Mouse (Mus musculus): Measurements from ENCODE around the gene Cep295nl.

Cep295nl gene

DNA sequence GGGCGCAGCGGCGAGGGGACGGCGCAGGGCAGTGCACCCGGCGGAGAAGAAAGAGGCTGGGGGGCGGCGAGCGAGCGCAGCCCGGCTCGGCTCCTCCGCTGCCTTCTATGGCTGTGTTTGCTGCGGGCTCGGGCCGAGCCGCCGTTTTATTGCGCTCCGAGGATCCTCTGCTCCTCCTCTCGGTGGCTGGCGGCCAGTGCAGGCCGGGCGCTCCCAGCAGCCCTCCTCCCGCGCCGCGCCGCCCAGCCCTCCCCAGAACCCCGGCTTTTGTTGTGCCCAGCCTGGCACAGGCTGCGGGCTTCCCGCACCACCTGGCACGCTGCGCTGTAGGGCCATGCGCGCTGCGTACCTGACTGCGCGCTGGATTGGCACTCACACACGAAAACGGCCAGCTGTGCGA lies 12.9 kb upstream of the Cep295nl start:
- in situ Hi-C loops (cut with MboI, MseI) = no loop called here

DNA sequence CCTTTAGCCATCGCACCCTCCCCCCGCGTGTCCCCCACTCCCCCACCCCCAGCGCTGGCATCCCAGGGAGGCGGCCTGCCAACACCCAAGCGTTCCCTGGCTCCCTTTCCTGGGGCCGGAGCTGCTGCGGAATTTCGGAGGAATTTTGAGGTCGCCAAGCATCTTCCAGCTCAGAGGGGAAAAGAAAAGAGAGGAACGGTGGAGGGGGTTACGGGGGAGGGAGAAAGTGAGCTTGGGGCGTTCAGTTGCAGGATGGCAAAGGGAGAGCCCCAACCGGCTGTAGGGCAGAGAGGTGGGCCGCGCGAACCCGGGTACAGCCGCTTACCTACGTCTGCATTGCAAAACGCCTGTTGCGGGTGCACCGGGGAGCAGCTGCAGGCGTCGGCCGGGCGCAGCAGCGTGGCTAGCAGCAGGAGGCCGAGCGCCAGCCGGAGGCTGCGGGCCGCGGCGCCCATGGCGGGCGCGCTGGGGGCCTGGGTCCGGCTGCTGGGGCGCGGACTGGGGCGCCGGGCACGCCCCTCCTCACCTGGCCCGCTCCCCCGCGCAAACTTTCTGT lies 12.4 kb upstream of the Cep295nl start:
- in situ Hi-C loops (cut with MboI, MseI) = no loop called here

GRCm38 (mm10) chr11:118349494-118349893 lies 7.2 kb upstream of the Cep295nl start:
- in situ Hi-C loops (cut with MboI, MseI) = no loop called here

DNA sequence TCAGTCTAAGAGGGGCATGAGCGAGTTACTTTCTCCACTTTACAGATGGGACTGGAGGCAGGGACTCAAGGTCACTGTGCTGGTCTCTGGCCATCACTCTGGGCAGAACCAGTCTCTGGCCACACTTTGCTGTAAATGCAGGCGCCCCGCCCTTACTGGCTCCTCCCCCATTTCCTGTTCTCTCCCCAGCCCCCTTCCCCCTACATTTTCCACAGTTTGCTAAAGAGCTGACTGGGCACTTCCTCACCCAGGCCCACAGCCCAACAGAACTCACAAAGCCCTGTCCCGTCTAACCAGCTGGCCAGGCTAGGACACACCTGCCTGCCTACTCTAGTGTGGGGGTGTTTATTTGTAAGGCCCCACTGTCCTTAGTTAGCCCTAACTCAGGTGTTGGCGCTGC lies 6.6 kb upstream of the Cep295nl start:
- in situ Hi-C loops (cut with MboI, MseI) = no loop called here

- in situ Hi-C loops (cut with MboI, MseI) = no loop called here
Observed at GRCm38 (mm10) chr11:118348419-118348818, 6.1 kb upstream of the Cep295nl start.

DNA sequence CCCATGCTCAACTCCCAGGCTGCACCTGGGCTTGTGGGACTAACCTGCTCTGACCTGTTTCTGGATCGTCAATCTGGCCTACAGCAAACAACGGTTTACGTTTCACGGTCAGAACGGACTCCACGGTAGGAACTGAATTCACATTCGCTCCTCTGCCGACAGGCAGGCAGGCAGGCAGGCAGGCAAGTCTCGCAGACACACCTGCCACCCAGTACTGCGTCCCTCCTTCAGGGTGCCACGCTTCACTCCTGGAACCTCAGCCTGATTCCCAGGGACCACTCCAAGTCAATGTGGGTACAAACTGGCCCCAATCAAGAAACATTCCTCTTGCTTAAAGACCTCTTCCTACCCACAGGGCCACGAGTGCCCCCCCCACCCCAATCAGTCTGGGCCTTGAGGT lies 5.6 kb upstream of the Cep295nl start:
- in situ Hi-C loops (cut with MboI, MseI) = no loop called here

- in situ Hi-C loops (cut with MboI, MseI) = no loop called here
Observed at GRCm38 (mm10) chr11:118347391-118347790, 5.1 kb upstream of the Cep295nl start.

DNA sequence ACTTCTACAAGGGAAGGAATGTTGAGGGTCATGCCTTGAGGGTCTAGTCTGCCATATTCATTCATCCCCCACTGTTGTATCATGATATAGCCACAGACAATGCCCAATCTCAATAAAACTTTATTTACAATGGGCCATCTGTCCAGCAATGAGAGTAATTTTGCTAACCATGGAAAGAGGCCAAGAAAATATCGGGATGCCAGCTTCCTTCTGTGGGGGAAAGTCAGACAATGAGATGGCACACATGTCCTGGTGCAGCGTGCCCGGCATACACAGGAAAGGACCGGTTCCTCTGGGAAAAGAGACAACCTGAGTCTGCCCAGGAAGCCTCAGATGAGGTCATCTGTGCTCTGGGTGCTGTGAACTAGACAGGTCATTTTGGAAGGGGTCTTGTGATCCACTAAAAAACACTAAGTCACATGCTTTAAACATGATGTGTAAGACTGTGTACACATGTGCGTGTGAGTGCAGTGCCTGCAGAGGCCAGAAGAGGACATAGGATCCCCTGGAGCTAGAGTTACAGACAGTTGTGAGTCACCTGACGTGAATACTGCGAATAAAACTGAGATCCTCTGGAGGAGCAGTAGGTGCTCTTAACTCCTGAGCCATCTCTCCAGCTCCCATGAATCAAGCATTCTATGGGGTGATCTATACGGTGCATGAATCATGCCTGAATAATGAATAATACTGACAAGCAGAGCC lies 4.2 kb upstream of the Cep295nl start:
- in situ Hi-C loops (cut with MboI, MseI) = no loop called here

GRCm38 (mm10) chr11:118345693-118346092 lies 3.4 kb upstream of the Cep295nl start:
- in situ Hi-C loops (cut with MboI, MseI) = no loop called here

DNA sequence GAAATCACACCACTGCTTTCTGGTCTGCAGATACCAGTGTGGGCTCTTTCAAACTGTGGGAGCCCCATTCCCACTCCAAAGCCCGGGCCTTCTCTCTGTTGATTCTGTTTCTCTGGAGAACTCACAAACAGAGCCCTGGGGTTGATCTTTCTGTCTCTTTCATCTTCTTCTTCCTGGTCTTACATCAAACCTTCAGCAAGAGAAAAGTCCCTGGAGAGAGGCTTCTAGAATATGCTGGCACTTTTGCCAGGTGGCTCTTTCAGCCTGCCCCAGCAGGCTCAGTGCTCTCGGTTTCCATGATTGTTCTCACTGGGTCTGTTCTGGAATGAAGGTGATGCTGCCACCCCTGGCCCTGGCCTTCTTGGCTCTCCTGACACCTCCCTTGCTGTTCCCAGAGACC lies 1.3 kb upstream of the Cep295nl start:
- in situ Hi-C loops (cut with MboI, MseI) = no loop called here

GRCm38 (mm10) chr11:118337491-118338168 lies 4.7 kb downstream of the Cep295nl start:
- in situ Hi-C loops (cut with MboI, MseI) = no loop called here

GRCm38 (mm10) chr11:118333431-118333830 lies 8.9 kb downstream of the Cep295nl start:
- in situ Hi-C loops (cut with MboI, MseI) = no loop called here

- in situ Hi-C loops (cut with MboI, MseI) = no loop called here
Observed at GRCm38 (mm10) chr11:118332376-118332775, 9.9 kb downstream of the Cep295nl start.

GRCm38 (mm10) chr11:118330777-118331176 lies 11.5 kb downstream of the Cep295nl start:
- in situ Hi-C loops (cut with MboI, MseI) = no loop called here

- in situ Hi-C loops (cut with MboI, MseI) = no loop called here
Observed at GRCm38 (mm10) chr11:118330361-118330760, 11.9 kb downstream of the Cep295nl start.

- in situ Hi-C loops (cut with MboI, MseI) = loop anchor here (5.0 kb wide), 1 partner anchor 33 kb away; no protein-coding TSS in a partner anchor
Observed at GRCm38 (mm10) chr11:118328947-118329346, 13.4 kb downstream of the Cep295nl start.

DNA sequence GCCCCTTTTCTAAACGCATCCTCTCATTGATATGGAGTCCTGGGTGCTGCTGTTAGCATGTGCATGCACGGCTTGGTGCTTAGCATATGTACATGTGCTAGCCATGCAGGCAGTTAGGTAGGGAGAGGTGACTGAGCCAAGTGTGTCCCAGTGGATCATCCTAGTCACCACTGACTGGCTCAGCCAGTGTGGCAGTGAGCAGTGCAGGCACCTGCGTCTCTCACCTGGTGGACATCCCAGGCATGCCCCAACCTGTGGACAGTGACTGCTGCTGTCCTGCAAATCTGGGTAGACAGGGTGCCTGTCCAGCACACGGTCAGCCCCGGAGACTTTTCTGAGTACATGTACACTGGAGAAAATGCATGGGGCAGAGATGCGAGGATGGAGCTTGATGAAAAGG lies 13.8 kb downstream of the Cep295nl start:
- in situ Hi-C loops (cut with MboI, MseI) = loop anchor here (5.0 kb wide), 1 partner anchor 34 kb away; no protein-coding TSS in a partner anchor

DNA sequence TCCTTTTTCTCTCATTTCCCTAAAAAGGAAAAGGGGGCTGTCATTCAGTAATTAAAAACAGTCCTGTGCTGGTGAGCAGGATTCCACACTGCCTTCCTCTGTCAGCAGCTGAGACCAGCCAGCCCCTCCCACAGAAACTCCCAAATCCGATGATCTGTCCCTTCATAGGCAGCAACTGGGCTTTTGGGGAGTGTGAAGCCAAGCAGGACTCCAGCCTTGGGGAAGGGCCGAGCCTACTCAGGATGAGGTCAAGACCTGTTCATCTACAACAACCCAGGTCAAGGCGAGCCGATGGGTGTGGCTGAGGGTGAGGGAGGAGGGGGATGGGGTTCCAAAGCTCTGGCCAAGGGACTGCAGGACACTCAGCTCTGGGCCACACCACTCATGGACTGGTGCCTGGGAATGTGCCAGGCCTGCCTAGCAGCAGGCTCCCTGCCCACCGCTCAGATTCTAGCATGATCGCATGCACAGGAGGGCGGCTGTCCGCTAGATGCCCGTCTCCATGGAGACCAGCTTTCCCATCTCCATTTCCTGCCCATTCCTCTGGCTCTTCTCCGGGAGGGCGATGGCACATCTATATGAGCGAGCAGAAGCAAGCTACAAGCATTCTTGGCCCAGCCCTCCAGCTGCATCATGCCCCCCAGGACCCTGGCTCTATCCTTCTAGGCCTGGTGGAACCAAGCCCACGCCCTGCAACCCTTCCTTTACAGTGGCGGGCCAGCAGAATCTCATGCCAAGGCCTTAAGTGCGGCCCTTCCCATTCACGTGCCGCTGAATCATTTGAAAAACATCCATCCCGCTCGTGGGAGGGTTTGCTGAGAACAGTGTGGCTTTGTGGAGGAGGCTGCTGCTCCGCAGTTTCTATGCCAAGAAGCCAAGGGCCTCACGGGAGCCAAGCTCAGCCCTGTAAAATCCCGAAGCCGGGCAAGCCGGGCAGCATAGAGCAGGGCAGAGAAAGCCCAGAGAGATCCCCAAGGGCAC lies 15.0 kb downstream of the Cep295nl start:
- in situ Hi-C loops (cut with MboI, MseI) = loop anchor here (5.0 kb wide), 1 partner anchor 35 kb away; no protein-coding TSS in a partner anchor

DNA sequence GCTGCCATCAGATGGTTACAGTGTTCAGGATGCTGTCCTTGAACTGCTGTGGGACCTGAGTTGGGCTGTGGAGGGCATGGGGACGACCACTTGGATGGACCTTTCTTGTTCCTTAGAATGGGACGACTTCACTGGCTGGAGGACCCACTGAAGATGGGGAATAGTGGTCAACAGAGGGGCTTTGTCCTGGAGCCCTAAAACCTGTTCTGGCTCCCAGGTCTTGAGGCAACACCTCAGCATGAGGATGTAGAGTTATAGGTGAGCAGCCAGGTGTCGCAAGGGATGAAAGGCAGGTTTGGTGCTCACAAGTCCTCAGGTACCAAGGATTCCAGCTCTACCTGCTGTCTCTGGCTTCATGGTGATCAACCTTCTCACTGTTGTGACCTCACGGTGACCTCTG lies 15.8 kb downstream of the Cep295nl start:
- in situ Hi-C loops (cut with MboI, MseI) = loop anchor here (5.0 kb wide), 1 partner anchor 36 kb away; no protein-coding TSS in a partner anchor

GRCm38 (mm10) chr11:118324541-118324940 lies 17.8 kb downstream of the Cep295nl start:
- in situ Hi-C loops (cut with MboI, MseI) = no loop called here

GRCm38 (mm10) chr11:118323974-118324373 lies 18.3 kb downstream of the Cep295nl start:
- in situ Hi-C loops (cut with MboI, MseI) = no loop called here

GRCm38 (mm10) chr11:118322647-118323046 lies 19.7 kb downstream of the Cep295nl start:
- in situ Hi-C loops (cut with MboI, MseI) = no loop called here
